Mouse (Mus musculus): Measurements from ENCODE around the gene Capn2. TPM values are rescaled to one million over a fixed set of nuclear protein-coding genes. Genes with fewer than 3 reads are reported as not detected.

The Capn2 gene
- polyA plus RNA-seq, 1 experiment = 2.4 TPM

DNA sequence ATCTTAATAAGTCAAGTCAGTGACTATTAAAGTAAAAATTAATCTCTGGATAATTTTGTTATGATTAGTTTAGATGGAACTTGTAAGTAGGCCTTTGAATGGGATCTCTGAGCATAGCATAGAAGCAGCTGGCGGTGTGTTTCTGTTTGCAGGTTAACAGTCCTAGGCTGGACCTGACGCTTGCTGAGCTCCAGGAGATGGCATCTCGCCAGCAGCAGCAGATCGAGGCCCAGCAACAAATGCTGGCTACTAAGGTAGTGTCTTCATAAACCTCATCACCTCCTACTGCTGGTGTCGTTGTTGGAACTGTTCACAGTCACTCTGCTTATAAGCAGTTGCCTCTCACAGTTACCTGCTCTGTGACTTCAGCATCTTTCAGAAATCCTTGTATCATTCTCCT is 80.7 kb downstream of the Capn2 start:
- no peaks in the 10 kb centered on the region for H3K27me3 ChIP-seq (ENCODE audit: control insufficient read depth, insufficient read depth, low read length)
- no peak overlapping the region for H3K4me3 ChIP-seq (ENCODE audit: control insufficient read depth, low read depth, low read length)
- TF ChIP-seq CTCF (IDR thresholded peaks at IDR 0.05; ENCODE audit: control insufficient read depth, insufficient read depth, insufficient replicate concordance, low read depth, low read length) = no peak
- no peak for TF ChIP-seq POLR2A (IDR thresholded peaks at IDR 0.05; ENCODE audit: control insufficient read depth, low read depth, low read length)
- H3K4me1 ChIP-seq (ENCODE audit: control insufficient read depth, insufficient read depth, low read length) = no peaks in the 10 kb centered on the region
- no peak overlapping the region for H3K27ac ChIP-seq (ENCODE audit: control insufficient read depth, insufficient read depth, low read depth, low read length)
- H3K36me3 ChIP-seq (ENCODE audit: control insufficient read depth, insufficient read depth, low read length) = peaks cover 1% of the 10 kb centered on the region; the same call in 1 of the 2 replicates

GRCm38 (mm10) chr1:182432059-182432458 is 85.3 kb downstream of the Capn2 start:
- Histone ChIP-seq H3K4me1 (ENCODE audit: control insufficient read depth, insufficient read depth, low read length) (no peaks in the 10 kb centered on the region), H3K27me3 (ENCODE audit: control insufficient read depth, insufficient read depth, low read length) (no peaks in the 10 kb centered on the region), H3K27ac (ENCODE audit: control insufficient read depth, insufficient read depth, low read depth, low read length) (no peak overlapping the region), H3K36me3 (ENCODE audit: control insufficient read depth, insufficient read depth, low read length) (peaks cover 1% of the 10 kb centered on the region; the same call in 1 of the 2 replicates), H3K4me3 (ENCODE audit: control insufficient read depth, low read depth, low read length) (no peak overlapping the region)
- TF ChIP-seq CTCF (IDR thresholded peaks at IDR 0.05; ENCODE audit: control insufficient read depth, insufficient read depth, insufficient replicate concordance, low read depth, low read length) (no peak), POLR2A (IDR thresholded peaks at IDR 0.05; ENCODE audit: control insufficient read depth, low read depth, low read length) (no peak)

DNA sequence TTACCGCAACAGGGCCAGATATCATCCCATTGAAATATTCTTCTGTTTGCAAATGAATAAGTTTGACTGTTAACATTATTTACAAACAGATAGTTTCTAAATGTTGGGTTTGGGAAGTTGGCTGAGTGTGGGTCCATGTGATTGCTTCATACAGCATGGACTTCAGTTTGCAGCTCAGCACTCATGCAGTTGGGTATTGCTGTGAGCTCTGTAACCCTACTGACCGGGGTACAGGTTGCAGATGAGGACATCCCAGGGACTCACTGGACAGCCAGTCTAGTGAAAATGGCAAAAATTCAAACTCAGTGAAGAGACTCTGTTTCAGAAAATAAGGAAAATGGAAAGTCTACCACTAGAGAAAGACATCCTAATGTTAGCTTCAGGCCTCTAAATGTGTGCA is 86.7 kb downstream of the Capn2 start:
- H3K36me3 ChIP-seq (ENCODE audit: control insufficient read depth, insufficient read depth, low read length) = no peaks in the 10 kb centered on the region
- H3K27me3 ChIP-seq (ENCODE audit: control insufficient read depth, insufficient read depth, low read length) = no peaks in the 10 kb centered on the region
- H3K4me3 ChIP-seq (ENCODE audit: control insufficient read depth, low read depth, low read length) = no peak overlapping the region
- no peaks in the 10 kb centered on the region for H3K4me1 ChIP-seq (ENCODE audit: control insufficient read depth, insufficient read depth, low read length)
- TF ChIP-seq POLR2A (IDR thresholded peaks at IDR 0.05; ENCODE audit: control insufficient read depth, low read depth, low read length) = no peak
- TF ChIP-seq CTCF (IDR thresholded peaks at IDR 0.05; ENCODE audit: control insufficient read depth, insufficient read depth, insufficient replicate concordance, low read depth, low read length) = no peak
- H3K27ac ChIP-seq (ENCODE audit: control insufficient read depth, insufficient read depth, low read depth, low read length) = no peak overlapping the region

- Histone ChIP-seq H3K4me3 (ENCODE audit: control insufficient read depth, low read depth, low read length) (no peak overlapping the region), H3K27ac (ENCODE audit: control insufficient read depth, insufficient read depth, low read depth, low read length) (no peak overlapping the region), H3K4me1 (ENCODE audit: control insufficient read depth, insufficient read depth, low read length) (no peaks in the 10 kb centered on the region; the same call in 1 of the 2 replicates), H3K27me3 (ENCODE audit: control insufficient read depth, insufficient read depth, low read length) (no peaks in the 10 kb centered on the region), H3K36me3 (ENCODE audit: control insufficient read depth, insufficient read depth, low read length) (no peaks in the 10 kb centered on the region)
- no peak for TF ChIP-seq CTCF (IDR thresholded peaks at IDR 0.05; ENCODE audit: control insufficient read depth, insufficient read depth, insufficient replicate concordance, low read depth, low read length)
- TF ChIP-seq POLR2A (IDR thresholded peaks at IDR 0.05; ENCODE audit: control insufficient read depth, low read depth, low read length) = no peak
These were observed 87.6 kb downstream of the Capn2 start for GRCm38 (mm10) chr1:182429826-182430225.

GRCm38 (mm10) chr1:182427426-182427825 is 90.0 kb downstream of the Capn2 start:
- no peak for TF ChIP-seq POLR2A (IDR thresholded peaks at IDR 0.05; ENCODE audit: control insufficient read depth, low read depth, low read length)
- TF ChIP-seq CTCF (IDR thresholded peaks at IDR 0.05; ENCODE audit: control insufficient read depth, insufficient read depth, insufficient replicate concordance, low read depth, low read length) = no peak
- no peaks in the 10 kb centered on the region; the same call in 1 of the 2 replicates for H3K4me1 ChIP-seq (ENCODE audit: control insufficient read depth, insufficient read depth, low read length)
- no peaks in the 10 kb centered on the region for H3K36me3 ChIP-seq (ENCODE audit: control insufficient read depth, insufficient read depth, low read length)
- no peak overlapping the region for H3K4me3 ChIP-seq (ENCODE audit: control insufficient read depth, low read depth, low read length)
- H3K27me3 ChIP-seq (ENCODE audit: control insufficient read depth, insufficient read depth, low read length) = no peaks in the 10 kb centered on the region
- no peak overlapping the region for H3K27ac ChIP-seq (ENCODE audit: control insufficient read depth, insufficient read depth, low read depth, low read length)

GRCm38 (mm10) chr1:182426444-182426843 is 91.0 kb downstream of the Capn2 start:
- Histone ChIP-seq H3K36me3 (ENCODE audit: control insufficient read depth, insufficient read depth, low read length) (no peaks in the 10 kb centered on the region), H3K27ac (ENCODE audit: control insufficient read depth, insufficient read depth, low read depth, low read length) (no peak overlapping the region), H3K27me3 (ENCODE audit: control insufficient read depth, insufficient read depth, low read length) (no peaks in the 10 kb centered on the region), H3K4me3 (ENCODE audit: control insufficient read depth, low read depth, low read length) (no peak overlapping the region), H3K4me1 (ENCODE audit: control insufficient read depth, insufficient read depth, low read length) (no peaks in the 10 kb centered on the region; the same call in 1 of the 2 replicates)
- TF ChIP-seq CTCF (IDR thresholded peaks at IDR 0.05; ENCODE audit: control insufficient read depth, insufficient read depth, insufficient replicate concordance, low read depth, low read length) (no peak), POLR2A (IDR thresholded peaks at IDR 0.05; ENCODE audit: control insufficient read depth, low read depth, low read length) (no peak)

DNA sequence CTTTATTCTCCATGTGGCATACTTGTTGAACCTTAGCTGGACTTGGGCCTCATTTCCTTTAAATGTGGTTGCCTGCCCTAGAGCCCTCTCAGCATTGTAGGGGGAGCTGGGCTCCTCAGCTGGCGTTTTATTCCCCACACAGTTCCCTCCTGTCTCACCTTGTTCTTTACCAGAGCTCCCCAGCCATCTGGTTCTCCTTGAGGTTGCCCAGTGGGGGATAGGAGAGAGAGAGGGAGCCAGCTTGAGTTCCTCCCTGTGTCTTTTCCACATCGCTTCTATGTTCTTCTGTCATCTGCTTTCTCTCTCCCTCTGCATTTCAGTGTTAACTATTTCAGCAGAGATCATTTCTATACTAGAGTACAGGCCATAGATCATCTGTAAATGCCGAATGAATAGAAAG is 92.2 kb downstream of the Capn2 start:
- Histone ChIP-seq H3K27me3 (ENCODE audit: control insufficient read depth, insufficient read depth, low read length) (no peaks in the 10 kb centered on the region), H3K4me1 (ENCODE audit: control insufficient read depth, insufficient read depth, low read length) (no peaks in the 10 kb centered on the region; the same call in 1 of the 2 replicates), H3K4me3 (ENCODE audit: control insufficient read depth, low read depth, low read length) (no peak overlapping the region), H3K36me3 (ENCODE audit: control insufficient read depth, insufficient read depth, low read length) (no peaks in the 10 kb centered on the region), H3K27ac (ENCODE audit: control insufficient read depth, insufficient read depth, low read depth, low read length) (no peak overlapping the region)
- TF ChIP-seq POLR2A (IDR thresholded peaks at IDR 0.05; ENCODE audit: control insufficient read depth, low read depth, low read length) (no peak), CTCF (IDR thresholded peaks at IDR 0.05; ENCODE audit: control insufficient read depth, insufficient read depth, insufficient replicate concordance, low read depth, low read length) (no peak)

DNA sequence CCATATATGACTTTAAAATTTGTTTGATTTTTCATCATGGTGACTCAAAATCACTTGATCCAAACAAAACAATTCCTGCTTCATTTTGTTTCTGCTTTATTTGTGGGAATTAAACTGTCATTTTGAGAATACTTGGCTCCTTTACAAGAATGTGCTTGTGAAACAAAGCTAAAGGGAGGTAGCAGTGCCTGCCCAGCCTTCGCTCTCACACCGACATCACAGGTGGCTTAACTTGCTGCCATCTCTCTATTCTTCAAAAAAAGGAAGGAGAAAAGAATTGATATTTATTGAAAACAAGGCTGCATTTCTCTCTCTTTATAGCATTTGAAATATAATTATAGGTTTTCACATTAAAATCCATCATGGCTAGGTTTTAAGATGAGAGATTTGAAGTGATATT is 93.1 kb downstream of the Capn2 start:
- TF ChIP-seq CTCF (IDR thresholded peaks at IDR 0.05; ENCODE audit: control insufficient read depth, insufficient read depth, insufficient replicate concordance, low read depth, low read length) (no peak), POLR2A (IDR thresholded peaks at IDR 0.05; ENCODE audit: control insufficient read depth, low read depth, low read length) (no peak)
- H3K4me1 ChIP-seq (ENCODE audit: control insufficient read depth, insufficient read depth, low read length) = no peaks in the 10 kb centered on the region; the same call in 1 of the 2 replicates

More for the DNA sequence above, 93.1 kb downstream of the Capn2 start:
- Histone ChIP-seq H3K36me3 (ENCODE audit: control insufficient read depth, insufficient read depth, low read length) (no peaks in the 10 kb centered on the region), H3K4me3 (ENCODE audit: control insufficient read depth, low read depth, low read length) (no peak overlapping the region), H3K27me3 (ENCODE audit: control insufficient read depth, insufficient read depth, low read length) (no peaks in the 10 kb centered on the region), H3K27ac (ENCODE audit: control insufficient read depth, insufficient read depth, low read depth, low read length) (no peak overlapping the region)
